Mouse (Mus musculus): ENCODE measurements around the gene Tm9sf4. TPM values are rescaled to one million over a fixed set of nuclear protein-coding genes. Genes with fewer than 3 reads are reported as not detected.

The Tm9sf4 gene
- polyA plus RNA-seq, 1 experiment from 2014 or later = 65.4 TPM

DNA sequence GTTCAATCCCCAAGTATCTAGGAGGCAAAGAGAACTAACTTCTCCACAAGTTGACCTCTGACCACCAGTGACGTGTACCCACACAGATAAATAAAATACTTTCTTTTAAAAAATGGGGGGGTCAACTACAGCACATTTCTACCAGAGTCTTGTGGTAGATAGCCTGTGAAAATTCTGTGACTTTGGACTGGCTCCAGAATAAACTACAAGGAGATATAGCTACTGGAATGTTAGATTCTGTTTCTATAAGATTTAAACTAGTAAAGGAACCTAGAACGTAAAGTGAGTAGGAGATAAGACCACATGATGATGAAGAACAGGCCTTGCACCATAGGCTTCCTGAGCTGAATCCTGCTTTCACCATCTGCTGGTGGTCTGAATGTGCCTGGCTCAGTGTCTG lies 26.7 kb downstream of the Tm9sf4 start:
- Histone ChIP-seq H3K27me3 (replicated peaks; ENCODE audit: control insufficient read depth, insufficient read depth, low read length) (no peaks in the 10 kb centered on the region), H3K36me3 (ENCODE audit: control insufficient read depth, insufficient read depth, low read length) (peaks cover 53% of the 10 kb centered on the region), H3K4me3 (ENCODE audit: low read depth, low read length) (no peak overlapping the region), H3K9ac (ENCODE audit: low read depth, low read length) (no peak overlapping the region), H3K27ac (ENCODE audit: low read depth, low read length) (no peak overlapping the region), H3K4me1 (replicated peaks; ENCODE audit: control insufficient read depth, insufficient read depth, low read length) (no peaks in the 10 kb centered on the region), H3K9me3 (ENCODE audit: control insufficient read depth, low read length) (no peaks in the 10 kb centered on the region), H3K4me2 (no peak overlapping the region)
- 76% methylated on average over 2 of the region's 2 CpGs for WGBS
- ATAC-seq (replicated peaks; ENCODE audit: low FRiP score) = no peak
- no peak for DNase-seq (ENCODE audit: low spot score)

DNA sequence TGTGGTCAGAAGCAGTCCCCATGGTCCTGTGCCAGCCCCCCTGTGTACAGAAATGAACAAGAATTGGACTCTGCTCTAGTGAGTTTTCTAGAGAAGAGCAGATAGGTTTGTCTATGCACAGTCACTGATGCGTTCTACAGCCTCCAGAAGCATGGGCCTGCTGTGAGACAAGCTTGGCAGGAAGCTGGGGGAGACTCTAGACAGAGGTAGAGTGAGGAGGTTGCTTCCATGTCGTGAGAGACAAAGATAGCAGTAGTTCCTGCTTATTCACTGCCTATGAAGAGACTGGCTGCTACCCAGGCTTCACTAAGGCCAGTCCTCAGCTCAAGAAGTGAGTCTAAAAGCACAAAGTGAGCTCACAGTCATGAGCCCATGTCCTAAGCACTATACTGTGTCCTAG lies 30.1 kb downstream of the Tm9sf4 start:
- 76% methylated on average over 2 of the region's 2 CpGs for WGBS

DNA sequence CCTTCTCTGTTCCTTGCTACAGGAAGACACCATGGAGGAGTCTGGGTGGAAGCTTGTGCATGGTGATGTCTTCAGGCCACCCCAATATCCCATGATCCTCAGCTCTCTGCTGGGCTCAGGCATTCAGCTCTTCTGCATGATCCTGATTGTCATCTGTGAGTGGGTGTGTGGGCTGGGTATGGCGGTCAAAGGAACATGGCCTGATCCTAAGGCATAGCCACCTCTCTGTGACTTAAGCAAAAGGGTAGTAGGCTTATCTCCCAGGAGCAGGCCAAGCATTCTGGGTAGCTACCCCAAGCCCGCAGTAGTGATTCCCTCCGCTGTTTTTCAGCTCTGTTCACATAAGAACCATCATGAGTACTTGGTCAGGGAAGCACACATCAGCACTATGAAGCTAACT lies 33.2 kb downstream of the Tm9sf4 start:
- Histone ChIP-seq H3K27ac (ENCODE audit: low read depth, low read length) (no peak overlapping the region), H3K9ac (ENCODE audit: low read depth, low read length) (no peak overlapping the region), H3K4me3 (ENCODE audit: low read depth, low read length) (no peak overlapping the region), H3K4me1 (replicated peaks; ENCODE audit: control insufficient read depth, insufficient read depth, low read length) (peaks cover 5% of the 10 kb centered on the region; the same call in 1 of the 2 replicates), H3K36me3 (ENCODE audit: control insufficient read depth, insufficient read depth, low read length) (peaks cover 39% of the 10 kb centered on the region), H3K4me2 (no peak overlapping the region), H3K27me3 (replicated peaks; ENCODE audit: control insufficient read depth, insufficient read depth, low read length) (no peaks in the 10 kb centered on the region), H3K9me3 (ENCODE audit: control insufficient read depth, low read length) (no peaks in the 10 kb centered on the region)
- DNase-seq (ENCODE audit: low spot score) (no peak), ATAC-seq (replicated peaks; ENCODE audit: low FRiP score) (peak; percentile 61; the same call in 1 of the 2 replicates)
- 84% methylated on average over 3 of the region's 3 CpGs for WGBS

More for the DNA sequence above, 30.1 kb downstream of the Tm9sf4 start:
- H3K9me3 ChIP-seq (ENCODE audit: control insufficient read depth, low read length) = no peaks in the 10 kb centered on the region
- no peak for ATAC-seq (replicated peaks; ENCODE audit: low FRiP score)
- H3K4me2 ChIP-seq = no peak overlapping the region
- H3K27ac ChIP-seq (ENCODE audit: low read depth, low read length) = no peak overlapping the region
- no peaks in the 10 kb centered on the region for H3K4me1 ChIP-seq (replicated peaks; ENCODE audit: control insufficient read depth, insufficient read depth, low read length)
- no peak overlapping the region for H3K9ac ChIP-seq (ENCODE audit: low read depth, low read length)
- no peak overlapping the region for H3K4me3 ChIP-seq (ENCODE audit: low read depth, low read length)
- H3K27me3 ChIP-seq (replicated peaks; ENCODE audit: control insufficient read depth, insufficient read depth, low read length) = no peaks in the 10 kb centered on the region
- DNase-seq (ENCODE audit: low spot score) = no peak
- H3K36me3 ChIP-seq (ENCODE audit: control insufficient read depth, insufficient read depth, low read length) = peaks cover 41% of the 10 kb centered on the region

DNA sequence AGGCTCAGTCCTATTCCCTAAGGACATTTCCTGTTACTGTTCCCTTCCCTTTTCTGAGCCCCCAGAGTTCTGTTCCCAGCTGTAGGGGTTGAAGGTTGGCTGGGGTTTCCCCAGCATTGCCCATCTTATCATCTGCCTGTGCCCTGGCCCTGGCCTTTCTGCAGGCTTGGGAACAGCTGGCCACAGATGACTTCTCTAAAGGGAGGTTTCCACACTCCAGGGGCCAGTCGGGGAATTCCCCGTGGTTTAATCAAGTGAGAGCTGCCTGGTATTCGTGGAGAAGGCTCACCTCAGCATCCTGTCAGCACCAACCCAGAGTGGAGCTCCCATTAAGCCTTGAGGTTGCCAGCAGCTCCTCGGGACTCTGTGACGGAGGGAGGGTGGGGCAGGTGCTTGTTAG lies 37.4 kb downstream of the Tm9sf4 start:
- WGBS = 54% methylated on average over 5 of the region's 5 CpGs

DNA sequence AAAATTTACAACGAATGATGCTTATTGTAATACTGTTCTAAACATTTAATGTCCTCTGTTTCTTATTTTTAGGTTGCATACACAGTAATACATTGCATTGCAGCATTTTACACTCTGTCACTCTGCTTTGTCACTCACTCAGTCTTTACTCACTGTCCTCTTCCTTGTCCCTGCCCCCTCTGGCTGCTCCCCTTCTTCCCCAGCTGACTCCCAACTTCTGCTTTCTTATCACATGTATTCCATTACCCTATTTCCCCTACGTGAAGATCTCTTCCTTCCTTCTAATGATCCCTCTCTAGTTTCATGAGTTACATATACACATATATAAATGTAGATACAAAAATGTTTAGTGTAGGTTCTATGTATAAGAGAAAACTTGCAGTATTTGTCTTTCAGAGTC lies 38.0 kb downstream of the Tm9sf4 start:
- no peaks in the 10 kb centered on the region for H3K9me3 ChIP-seq (ENCODE audit: control insufficient read depth, low read length)
- DNase-seq (ENCODE audit: low spot score) = no peak
- H3K27me3 ChIP-seq (replicated peaks; ENCODE audit: control insufficient read depth, insufficient read depth, low read length) = no peaks in the 10 kb centered on the region
- H3K27ac ChIP-seq (ENCODE audit: low read depth, low read length) = no peak overlapping the region
- no peak for ATAC-seq (replicated peaks; ENCODE audit: low FRiP score)
- H3K4me1 ChIP-seq (replicated peaks; ENCODE audit: control insufficient read depth, insufficient read depth, low read length) = peaks cover 5% of the 10 kb centered on the region; the same call in 1 of the 2 replicates
- peaks cover 39% of the 10 kb centered on the region for H3K36me3 ChIP-seq (ENCODE audit: control insufficient read depth, insufficient read depth, low read length)
- no peak overlapping the region for H3K4me2 ChIP-seq
- no peak overlapping the region for H3K9ac ChIP-seq (ENCODE audit: low read depth, low read length)
- whole genome bisulfite sequencing = 61% methylated on average over 2 of the region's 2 CpGs
- no peak overlapping the region for H3K4me3 ChIP-seq (ENCODE audit: low read depth, low read length)

More for the DNA sequence above, 37.4 kb downstream of the Tm9sf4 start:
- H3K4me3 ChIP-seq (ENCODE audit: low read depth, low read length) = no peak overlapping the region
- H3K9me3 ChIP-seq (ENCODE audit: control insufficient read depth, low read length) = no peaks in the 10 kb centered on the region
- ATAC-seq (replicated peaks; ENCODE audit: low FRiP score) (no peak), DNase-seq (ENCODE audit: low spot score) (no peak)
- H3K4me1 ChIP-seq (replicated peaks; ENCODE audit: control insufficient read depth, insufficient read depth, low read length) = peaks cover 5% of the 10 kb centered on the region; the same call in 1 of the 2 replicates
- H3K27ac ChIP-seq (ENCODE audit: low read depth, low read length) = no peak overlapping the region
- H3K36me3 ChIP-seq (ENCODE audit: control insufficient read depth, insufficient read depth, low read length) = peaks cover 36% of the 10 kb centered on the region
- H3K4me2 ChIP-seq = no peak overlapping the region
- H3K27me3 ChIP-seq (replicated peaks; ENCODE audit: control insufficient read depth, insufficient read depth, low read length) = no peaks in the 10 kb centered on the region
- no peak overlapping the region for H3K9ac ChIP-seq (ENCODE audit: low read depth, low read length)

DNA sequence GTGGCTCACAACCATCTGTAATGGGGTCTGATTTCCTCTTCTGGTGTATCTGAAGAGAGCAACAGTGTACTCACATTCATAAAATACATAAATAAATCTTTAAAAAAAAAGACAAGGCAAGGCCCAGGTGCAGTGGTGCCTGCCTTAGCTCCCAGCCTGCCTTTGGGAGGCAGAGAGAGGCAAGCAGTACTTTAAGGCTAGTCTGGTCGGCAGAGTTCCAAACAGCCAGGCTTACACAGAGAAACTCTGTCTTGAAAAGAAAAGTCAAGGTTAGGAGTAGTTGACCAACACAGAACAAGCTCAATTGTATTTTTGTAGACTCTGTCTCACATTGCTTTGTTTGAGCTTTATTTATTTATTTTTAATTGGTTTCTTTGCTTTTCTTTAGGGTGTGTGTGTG lies 41.7 kb downstream of the Tm9sf4 start:
- no peak overlapping the region for H3K4me2 ChIP-seq
- DNase-seq (ENCODE audit: low spot score) (no peak), ATAC-seq (replicated peaks; ENCODE audit: low FRiP score) (no peak)
- H3K27me3 ChIP-seq (replicated peaks; ENCODE audit: control insufficient read depth, insufficient read depth, low read length) = no peaks in the 10 kb centered on the region
- no peaks in the 10 kb centered on the region for H3K9me3 ChIP-seq (ENCODE audit: control insufficient read depth, low read length)
- peaks cover 35% of the 10 kb centered on the region for H3K36me3 ChIP-seq (ENCODE audit: control insufficient read depth, insufficient read depth, low read length)
- no peak overlapping the region for H3K9ac ChIP-seq (ENCODE audit: low read depth, low read length)
- peaks cover 5% of the 10 kb centered on the region; the same call in 1 of the 2 replicates for H3K4me1 ChIP-seq (replicated peaks; ENCODE audit: control insufficient read depth, insufficient read depth, low read length)
- no peak overlapping the region for H3K4me3 ChIP-seq (ENCODE audit: low read depth, low read length)
- 83% methylated on average over 1 of the region's 1 CpGs for WGBS
- no peak overlapping the region for H3K27ac ChIP-seq (ENCODE audit: low read depth, low read length)

DNA sequence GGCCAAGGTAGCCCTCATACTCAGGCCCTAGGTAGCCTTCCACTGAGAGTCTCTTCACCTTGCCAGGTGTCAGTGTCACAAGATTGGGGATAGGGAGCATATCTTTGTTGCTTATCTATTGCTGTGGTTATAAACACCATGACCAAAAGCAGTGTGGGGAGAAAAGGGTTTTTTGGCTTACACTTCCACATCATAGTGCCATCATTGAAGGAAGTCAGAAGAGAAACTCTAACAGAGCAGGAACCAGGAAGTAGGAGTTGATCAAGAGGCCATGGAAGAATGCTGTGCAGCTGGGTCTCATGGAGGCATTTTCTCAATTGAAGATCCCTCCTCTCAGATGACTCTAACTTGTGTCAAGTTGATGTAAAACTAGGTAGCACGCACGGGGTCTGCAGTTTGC lies 47.0 kb downstream of the Tm9sf4 start:
- H3K9ac ChIP-seq (ENCODE audit: low read depth, low read length) = no peak overlapping the region
- no peak overlapping the region for H3K4me3 ChIP-seq (ENCODE audit: low read depth, low read length)
- H3K36me3 ChIP-seq (ENCODE audit: control insufficient read depth, insufficient read depth, low read length) = peaks cover 29% of the 10 kb centered on the region
- H3K9me3 ChIP-seq (ENCODE audit: control insufficient read depth, low read length) = no peaks in the 10 kb centered on the region
- H3K27ac ChIP-seq (ENCODE audit: low read depth, low read length) = no peak overlapping the region
- WGBS = 95% methylated on average over 2 of the region's 2 CpGs
- DNase-seq (ENCODE audit: low spot score) (no peak), ATAC-seq (replicated peaks; ENCODE audit: low FRiP score) (no peak)
- no peaks in the 10 kb centered on the region for H3K4me1 ChIP-seq (replicated peaks; ENCODE audit: control insufficient read depth, insufficient read depth, low read length)
- H3K4me2 ChIP-seq = no peak overlapping the region
- no peaks in the 10 kb centered on the region for H3K27me3 ChIP-seq (replicated peaks; ENCODE audit: control insufficient read depth, insufficient read depth, low read length)

DNA sequence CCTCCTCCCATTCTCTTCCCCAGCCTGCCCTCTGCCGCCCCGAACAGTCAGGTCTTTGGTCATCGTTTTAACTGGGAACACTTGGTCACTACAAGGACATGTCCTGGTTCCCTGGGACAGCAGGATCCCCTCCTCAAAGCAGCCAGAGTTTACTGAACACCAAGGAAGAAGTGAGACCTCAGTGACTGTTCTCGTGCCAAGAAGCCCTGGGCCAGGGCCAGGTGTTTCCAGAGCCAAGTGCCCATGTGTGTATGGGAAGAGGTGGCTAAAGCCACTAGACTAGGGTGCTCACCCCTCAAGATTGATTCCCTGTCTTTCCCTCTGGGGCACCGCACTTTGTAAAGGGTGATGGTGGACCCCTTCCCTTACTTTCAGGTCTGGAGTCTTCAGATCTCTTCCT lies 48.2 kb downstream of the Tm9sf4 start:
- Histone ChIP-seq H3K4me2 (no peak overlapping the region), H3K4me1 (replicated peaks; ENCODE audit: control insufficient read depth, insufficient read depth, low read length) (peaks cover 3% of the 10 kb centered on the region), H3K27me3 (replicated peaks; ENCODE audit: control insufficient read depth, insufficient read depth, low read length) (no peaks in the 10 kb centered on the region), H3K36me3 (ENCODE audit: control insufficient read depth, insufficient read depth, low read length) (peaks cover 25% of the 10 kb centered on the region), H3K4me3 (ENCODE audit: low read depth, low read length) (no peak overlapping the region), H3K9ac (ENCODE audit: low read depth, low read length) (no peak overlapping the region), H3K9me3 (ENCODE audit: control insufficient read depth, low read length) (no peaks in the 10 kb centered on the region), H3K27ac (ENCODE audit: low read depth, low read length) (no peak overlapping the region)
- 90% methylated on average over 5 of the region's 5 CpGs for WGBS
- no peak for DNase-seq (ENCODE audit: low spot score)
- ATAC-seq (replicated peaks; ENCODE audit: low FRiP score) = no peak

DNA sequence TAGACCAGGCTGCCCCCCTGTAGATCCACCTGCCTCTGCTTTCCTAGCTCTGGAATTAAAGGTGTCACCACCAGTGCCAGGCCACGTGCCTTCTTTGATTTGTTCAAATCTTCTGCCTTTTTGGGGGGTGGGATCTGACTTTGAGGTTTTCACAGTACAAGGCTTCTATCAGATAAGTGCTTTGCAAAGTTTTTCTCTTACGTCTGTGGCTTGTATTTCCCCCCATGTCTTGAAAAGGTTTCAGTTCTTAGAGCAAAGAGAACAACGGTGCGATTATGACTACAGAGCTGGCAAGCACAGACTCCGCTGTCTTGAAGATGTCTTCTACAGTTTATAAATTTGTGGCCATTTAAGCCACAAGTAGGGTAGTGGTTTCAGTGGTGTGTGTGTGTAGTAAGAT lies 50.3 kb downstream of the Tm9sf4 start:
- H3K9ac ChIP-seq (ENCODE audit: low read depth, low read length) = no peak overlapping the region
- H3K27ac ChIP-seq (ENCODE audit: low read depth, low read length) = no peak overlapping the region
- no peak overlapping the region for H3K4me2 ChIP-seq
- H3K27me3 ChIP-seq (replicated peaks; ENCODE audit: control insufficient read depth, insufficient read depth, low read length) = no peaks in the 10 kb centered on the region
- peaks cover 18% of the 10 kb centered on the region for H3K36me3 ChIP-seq (ENCODE audit: control insufficient read depth, insufficient read depth, low read length)
- 83% methylated on average over 5 of the region's 5 CpGs for WGBS
- H3K9me3 ChIP-seq (ENCODE audit: control insufficient read depth, low read length) = no peaks in the 10 kb centered on the region
- DNase-seq (ENCODE audit: low spot score) = no peak
- no peak overlapping the region for H3K4me3 ChIP-seq (ENCODE audit: low read depth, low read length)
- no peak for ATAC-seq (replicated peaks; ENCODE audit: low FRiP score)
- peaks cover 10% of the 10 kb centered on the region for H3K4me1 ChIP-seq (replicated peaks; ENCODE audit: control insufficient read depth, insufficient read depth, low read length)
